In the genomic region with DNA sequence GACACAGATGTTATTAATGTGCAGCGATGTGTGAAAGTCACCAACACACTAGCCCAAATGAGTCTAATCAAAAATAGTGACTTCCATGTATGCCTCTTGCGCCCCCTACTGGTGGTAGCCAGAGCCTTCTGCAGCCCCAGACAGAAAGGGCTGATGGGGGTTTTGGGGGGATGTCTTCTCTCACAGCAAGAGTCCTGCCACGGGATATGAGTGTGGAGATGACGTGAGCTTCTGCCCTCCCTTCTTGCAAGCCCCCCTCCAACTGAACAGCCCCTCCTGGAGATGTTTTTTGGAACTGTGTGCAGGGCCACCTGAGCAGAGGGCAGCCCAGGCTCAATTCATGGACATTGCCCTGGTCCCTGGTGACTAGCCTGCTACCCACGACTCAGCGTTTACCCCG, we compare ENCODE assay signal across 9 mouse cellular contexts. TPM values are rescaled to one million over a fixed set of nuclear protein-coding genes. Genes with fewer than 3 reads are reported as not detected.
DNase-seq lines count a peak whose midpoint lies in the region; ATAC-seq lines count a peak whose summit lies in the region.
"Had no signal": no experiment of that assay in that cellular context is flagged by ENCODE, and none has a peak within 500 bp of the region (broad histone marks: within the 10 kb centered on the region; RNA-seq: fewer than 3 reads in every experiment).

No protein-coding gene starts in this region.

- no peaks in the 10 kb centered on the region for H3K4me1 ChIP-seq in forebrain, embryonic 11.5 days (replicated peaks; ENCODE audit: control insufficient read depth, insufficient read depth, low read length)
- H3K4me1 ChIP-seq in forebrain, embryonic 12.5 days: no peaks in the 10 kb centered on the region; the same call in 1 of the 2 replicates

- DNase-seq in forebrain, embryonic 11.5 days (ENCODE audit: low spot score): peak; percentile 88
- DNase-seq in adrenal gland, adult 18-20 months (ENCODE audit: low spot score in 2 of 2): peak; percentile 80
- peak; percentile 48 for DNase-seq in embryo, embryonic 11.5 days (ENCODE audit: low read depth, low spot score)
- peak; percentile 87 for DNase-seq in heart, postnatal 4 days
- DNase-seq in layer of hippocampus, postnatal 14 days (ENCODE audit: low spot score in 2 of 2): peak; percentile 67 to 77
- peak; percentile 30 to 75 for DNase-seq in spleen, adult 18-20 months

- no peak overlapping the region for H3K9ac ChIP-seq in forebrain, embryonic 11.5 days (ENCODE audit: low read length)
- H3K9ac ChIP-seq in forebrain, embryonic 12.5 days: no peak overlapping the region

- no peaks in the 10 kb centered on the region for H3K27me3 ChIP-seq in forebrain, embryonic 11.5 days (ENCODE audit: control insufficient read depth, insufficient read depth, low read length)
- peaks cover 53% of the 10 kb centered on the region for H3K27me3 ChIP-seq in forebrain, embryonic 12.5 days

- no peaks in the 10 kb centered on the region for H3K9me3 ChIP-seq in forebrain, embryonic 11.5 days (ENCODE audit: control insufficient read depth, low read length)
- no peaks in the 10 kb centered on the region for H3K9me3 ChIP-seq in forebrain, embryonic 12.5 days

- H3K4me2 ChIP-seq in forebrain, embryonic 11.5 days (ENCODE audit: low read depth, low read length, severe bottlenecking): no peak overlapping the region
- no peak overlapping the region for H3K4me2 ChIP-seq in forebrain, embryonic 12.5 days

- no peak overlapping the region for H3K27ac ChIP-seq in forebrain, embryonic 11.5 days (ENCODE audit: low read depth, low read length)
- H3K27ac ChIP-seq in forebrain, embryonic 12.5 days: no peak overlapping the region
- H3K27ac ChIP-seq: macrophage had no signal

- H3K36me3 ChIP-seq in forebrain, embryonic 11.5 days (ENCODE audit: control insufficient read depth, insufficient read depth, low read length): no peaks in the 10 kb centered on the region
- no peaks in the 10 kb centered on the region for H3K36me3 ChIP-seq in forebrain, embryonic 12.5 days (replicated peaks)

- 0 out of 2 replicates have a peak, but pooled peaks have one; percentile 36 for ATAC-seq in forebrain, embryonic 11.5 days (replicated peaks; ENCODE audit: low FRiP score)
- no peak for ATAC-seq in forebrain, embryonic 12.5 days (ENCODE audit: low FRiP score)
- ATAC-seq in megakaryocyte, adult 5-6 weeks (ENCODE audit: poor library complexity, severe bottlenecking): peak; percentile 87

- 22% methylated on average over 7 of the region's 7 CpGs for WGBS in forebrain, embryonic 11.5 days
- 27% methylated on average over 7 of the region's 7 CpGs for WGBS in forebrain, embryonic 12.5 days

- H3K4me3 ChIP-seq in forebrain, embryonic 11.5 days (ENCODE audit: low read depth, low read length): no peak overlapping the region
- no peak overlapping the region for H3K4me3 ChIP-seq in forebrain, embryonic 12.5 days (replicated peaks)

RNA-seq across cellular contexts. Expression of gene Rab20, which starts 7.6 kb away (rescaled TPM):
- 0.53 and 0.75 TPM in 2 replicates for polyA plus RNA-seq in forebrain, embryonic 11.5 days (2014; fragmentation: Nextera tagmentation; extraction: Ambion mirVana)
- polyA plus RNA-seq in forebrain, embryonic 12.5 days (2016; fragmentation: Nextera tagmentation; extraction: Ambion mirVana): 0.36 and 0.74 TPM in 2 replicates
- total RNA-seq in adrenal gland, adult 18-20 months (2021): 1 to 10 TPM; 6.9 to 7.5 TPM
- 10 to 100 TPM; 31.3 to 33.6 TPM for total RNA-seq in heart, postnatal 4 days (2021)
- under 1 TPM; 0.74 to 0.94 TPM for total RNA-seq in layer of hippocampus, postnatal 14 days (2021)
- 2.5 and 3.5 TPM in 2 replicates for total RNA-seq in megakaryocyte, adult 5-6 weeks (2015)
- total RNA-seq in megakaryocyte, adult 5-6 weeks (2017): 3.3 and 7.7 TPM in 2 replicates

RNA-seq across cellular contexts. Expression of gene Naxd, which starts 11.2 kb away (rescaled TPM):
- 99.2 and 110 TPM in 2 replicates for polyA plus RNA-seq in forebrain, embryonic 11.5 days (2014; fragmentation: Nextera tagmentation; extraction: Ambion mirVana)
- 119 and 127 TPM in 2 replicates for polyA plus RNA-seq in forebrain, embryonic 12.5 days (2016; fragmentation: Nextera tagmentation; extraction: Ambion mirVana)
- 10 to 100 TPM; 67.0 to 72.6 TPM for total RNA-seq in adrenal gland, adult 18-20 months (2021)
- 10 to 100 TPM; 37.1 to 39.1 TPM for total RNA-seq in heart, postnatal 4 days (2021)
- 10 to 100 TPM; 55.5 to 58.7 TPM for total RNA-seq in layer of hippocampus, postnatal 14 days (2021)
- total RNA-seq in megakaryocyte, adult 5-6 weeks (2015): 39.8 and 53.9 TPM in 2 replicates
- 45.7 and 58.1 TPM in 2 replicates for total RNA-seq in megakaryocyte, adult 5-6 weeks (2017)
